ENCODE assay signal across 8 mouse cellular contexts in the genomic region with DNA sequence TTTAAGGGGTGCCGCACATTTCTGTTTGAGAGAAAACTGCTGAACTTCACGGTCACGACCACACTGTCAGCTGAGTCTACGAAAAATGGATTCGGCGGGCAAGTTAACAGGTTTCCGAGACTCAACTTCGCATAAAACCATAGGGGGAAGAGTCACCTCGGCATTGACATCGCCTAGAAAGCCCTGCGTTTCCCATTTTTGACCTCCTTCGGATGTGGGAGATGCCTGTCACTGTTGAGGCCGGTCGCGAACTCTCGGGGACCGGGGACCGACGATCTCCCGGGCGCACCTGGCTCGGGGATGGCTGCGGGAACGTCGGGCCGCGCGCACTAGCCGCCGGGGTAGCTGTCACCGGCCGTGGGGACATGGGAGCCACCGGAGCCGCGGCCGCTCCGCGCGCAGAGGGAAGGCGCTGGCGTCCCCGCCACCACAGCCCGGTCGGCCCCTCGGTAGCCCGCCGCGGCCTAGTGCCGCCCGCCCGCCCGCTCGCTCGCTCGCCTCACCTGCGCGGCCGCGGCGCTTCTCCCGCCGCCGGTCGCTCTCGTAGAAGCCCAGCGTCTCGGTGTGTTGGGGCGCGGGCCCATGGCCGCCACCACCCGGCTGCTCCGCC. TPM values are rescaled to one million over a fixed set of nuclear protein-coding genes. Genes with fewer than 3 reads are reported as not detected.
DNase-seq lines count a peak whose midpoint lies in the region; ATAC-seq and TF ChIP-seq lines count a peak whose summit lies in the region.

No protein-coding gene starts in this region.

- intact Hi-C loops in gastrocnemius, postnatal 14 days (cut with DNase I; ENCODE audit: low total_unique reads): loop anchor here (5.0 kb wide), 1 partner anchor 46 kb away; no protein-coding TSS in a partner anchor

- DNase-seq in urinary bladder, postnatal 25 days (ENCODE audit: low spot score): peak; percentile 34
- no peak for DNase-seq in urinary bladder, adult 2 months (ENCODE audit: low spot score)
- peak; percentile 40 for DNase-seq in brain, embryonic 14.5 days (ENCODE audit: low read depth)
- DNase-seq in gastrocnemius, postnatal 14 days: peak; percentile 28
- peak; percentile 42 for DNase-seq in lung, postnatal 10 days
- DNase-seq in spleen, adult 12 weeks (ENCODE audit: low spot score): peak; percentile 39
- DNase-seq in retina, embryonic 14.5 days (ENCODE audit: low spot score): no peak

- peak overlapping the region; percentile 97 for H3K9ac ChIP-seq in kidney, embryonic 14.5 days (ENCODE audit: low read depth, low read length)

- TF ChIP-seq POLR2A in brain, embryonic 14.5 days (IDR thresholded peaks at IDR 0.05; ENCODE audit: borderline replicate concordance, extremely low read depth, insufficient read depth, insufficient read length, poor library complexity, severe bottlenecking): no peak

- no peaks in the 10 kb centered on the region for H3K27me3 ChIP-seq in kidney, embryonic 14.5 days (ENCODE audit: control insufficient read depth, insufficient read depth, low read length)

- H3K4me2 ChIP-seq in kidney, embryonic 14.5 days (replicated peaks; ENCODE audit: low read depth, low read length): peak overlapping the region; percentile 79

- H3K9me3 ChIP-seq in kidney, embryonic 14.5 days (ENCODE audit: control insufficient read depth, low read length): no peaks in the 10 kb centered on the region

- peak overlapping the region; percentile 91 for H3K4me3 ChIP-seq in kidney, embryonic 14.5 days (ENCODE audit: low read length)

- peak; percentile 74 for ATAC-seq in kidney, embryonic 14.5 days (ENCODE audit: low FRiP score, low TSS enrichment)

- no peak for TF ChIP-seq CTCF in brain, embryonic 14.5 days (IDR thresholded peaks at IDR 0.05; ENCODE audit: borderline replicate concordance, extremely low read depth, insufficient read depth, insufficient read length)

- peaks cover 26% of the 10 kb centered on the region for H3K4me1 ChIP-seq in kidney, embryonic 14.5 days (ENCODE audit: control insufficient read depth, insufficient read depth, low read length)

- H3K36me3 ChIP-seq in kidney, embryonic 14.5 days (ENCODE audit: control insufficient read depth, insufficient read depth, low read length): no peaks in the 10 kb centered on the region

- H3K27ac ChIP-seq in kidney, embryonic 14.5 days (ENCODE audit: low read depth, low read length): peak overlapping the region; percentile 74

- WGBS in kidney, embryonic 14.5 days: under 1% methylated on average over 50 of the region's 72 CpGs

RNA-seq across cellular contexts. Expression of a gene that starts 0.4 kb away (rescaled TPM):
- 43.2 and 49.3 TPM in 2 replicates for polyA plus RNA-seq in urinary bladder, adult 2 months (2012; rRNA removed)
- polyA plus RNA-seq in brain, embryonic 14.5 days (2012; rRNA removed): 43.9 and 45.0 TPM in 2 replicates
- 10 to 100 TPM; 25.4 to 27.7 TPM for total RNA-seq in gastrocnemius, postnatal 14 days (2021)
- 23.0 and 35.8 TPM in 2 replicates for polyA plus RNA-seq in kidney, embryonic 14.5 days (2014; fragmentation: Nextera tagmentation; extraction: Ambion mirVana)

Comparison
In these comparisons a context has a peak if more than half of its experiments do, and no peak if none do; other contexts are left out.
1. DNase-seq: peak in urinary bladder, postnatal 25 days (single experiment), brain, embryonic 14.5 days (single experiment), gastrocnemius, postnatal 14 days (single experiment), lung, postnatal 10 days (single experiment) and spleen, adult 12 weeks (single experiment); none in urinary bladder, adult 2 months (single experiment) and retina, embryonic 14.5 days (single experiment).